Comparison of ENCODE assay signal across 21 mouse cellular contexts in genomic region chr13:97182821-97183220, GRCm38 (mm10). TPM values are rescaled to one million over a fixed set of nuclear protein-coding genes. Genes with fewer than 3 reads are reported as not detected.
DNase-seq lines count a peak whose midpoint lies in the region; ATAC-seq and TF ChIP-seq lines count a peak whose summit lies in the region.
"Had no signal": no experiment of that assay in that cellular context is flagged by ENCODE, and none has a peak within 500 bp of the region (broad histone marks: within the 10 kb centered on the region; RNA-seq: fewer than 3 reads in every experiment).

No protein-coding gene starts in this region.

- H3K9me3 ChIP-seq in intestine, embryonic 16.5 days (ENCODE audit: control insufficient read depth, low read length) = no peaks in the 10 kb centered on the region
- no peaks in the 10 kb centered on the region for H3K9me3 ChIP-seq in intestine, embryonic 15.5 days
- H3K9me3 ChIP-seq in intestine, postnatal 0 days (ENCODE audit: control insufficient read depth) = no peaks in the 10 kb centered on the region
- H3K9me3 ChIP-seq: embryonic facial prominence, embryonic 10.5 days; embryonic facial prominence, embryonic 12.5 days; forebrain, embryonic 13.5 days; forebrain, embryonic 15.5 days had no signal

- no peaks in the 10 kb centered on the region for H3K27me3 ChIP-seq in intestine, embryonic 16.5 days (replicated peaks; ENCODE audit: control insufficient read depth, insufficient read depth, low read length)
- H3K27me3 ChIP-seq in intestine, embryonic 15.5 days (replicated peaks) = no peaks in the 10 kb centered on the region
- no peaks in the 10 kb centered on the region for H3K27me3 ChIP-seq in intestine, postnatal 0 days (replicated peaks; ENCODE audit: control insufficient read depth, insufficient read depth, low read length)
- H3K27me3 ChIP-seq: embryonic facial prominence, embryonic 12.5 days; forebrain, embryonic 13.5 days; forebrain, embryonic 15.5 days had no signal

- peaks cover 10% of the 10 kb centered on the region; the same call in 1 of the 2 replicates for H3K4me1 ChIP-seq in intestine, embryonic 16.5 days (ENCODE audit: control insufficient read depth, insufficient read depth, low read length)
- H3K4me1 ChIP-seq in intestine, embryonic 15.5 days (replicated peaks) = peaks cover 7% of the 10 kb centered on the region
- no peaks in the 10 kb centered on the region; the same call in 1 of the 2 replicates for H3K4me1 ChIP-seq in intestine, postnatal 0 days (replicated peaks; ENCODE audit: control insufficient read depth, insufficient read depth, low read length)
- H3K4me1 ChIP-seq: embryonic facial prominence, embryonic 12.5 days had no signal

- peak; percentile 33 to 55 for DNase-seq in cerebellum, postnatal 14 days
- no peak for DNase-seq in cerebellum, postnatal 4 days (ENCODE audit: low spot score in 2 of 2)
- DNase-seq in left cerebral cortex, postnatal 4 days = peak; percentile 42
- no peak for DNase-seq in left cerebral cortex, postnatal 14 days (ENCODE audit: low spot score in 2 of 2)
- DNase-seq in adrenal gland, postnatal 4 days (ENCODE audit: low spot score in 2 of 2) = no peak
- DNase-seq: adrenal gland, adult 2 months; adrenal gland, postnatal 10 days; adrenal gland, postnatal 25 days; cerebellum, adult 11-12 months; cerebellum, adult 2 months; cerebellum, adult 9-11 months; cerebellum, postnatal 36 days; forebrain, postnatal 0 days had no signal

- H3K9ac ChIP-seq in intestine, embryonic 16.5 days (ENCODE audit: low read depth, low read length) = no peak overlapping the region
- no peak overlapping the region for H3K9ac ChIP-seq in intestine, embryonic 15.5 days
- no peak overlapping the region for H3K9ac ChIP-seq in intestine, postnatal 0 days (ENCODE audit: low read depth, low read length)
- H3K9ac ChIP-seq: embryonic facial prominence, embryonic 12.5 days; forebrain, embryonic 13.5 days; forebrain, embryonic 15.5 days; forebrain, postnatal 0 days had no signal

- H3K4me3 ChIP-seq in intestine, embryonic 16.5 days (ENCODE audit: low read length) = no peak overlapping the region
- no peak overlapping the region for H3K4me3 ChIP-seq in intestine, embryonic 15.5 days (replicated peaks)
- H3K4me3 ChIP-seq in intestine, postnatal 0 days (ENCODE audit: low read depth, low read length) = no peak overlapping the region
- H3K4me3 ChIP-seq: embryonic facial prominence, embryonic 10.5 days; embryonic facial prominence, embryonic 12.5 days; forebrain, embryonic 13.5 days; forebrain, embryonic 15.5 days had no signal

- 77% methylated on average over 4 of the region's 4 CpGs for WGBS in intestine, embryonic 16.5 days
- WGBS in intestine, embryonic 15.5 days = 72% methylated on average over 4 of the region's 4 CpGs
- 80% methylated on average over 4 of the region's 4 CpGs for WGBS in intestine, postnatal 0 days

- peak overlapping the region; percentile 40; the same call in 1 of the 2 replicates for H3K27ac ChIP-seq in intestine, embryonic 16.5 days (ENCODE audit: low read length)
- H3K27ac ChIP-seq in intestine, embryonic 15.5 days = no peak overlapping the region
- H3K27ac ChIP-seq in intestine, postnatal 0 days (ENCODE audit: low read depth, low read length) = peak overlapping the region; percentile 1; the same call in 1 of the 2 replicates
- H3K27ac ChIP-seq: embryonic facial prominence, embryonic 10.5 days; embryonic facial prominence, embryonic 12.5 days; forebrain, embryonic 13.5 days; forebrain, embryonic 15.5 days had no signal

- no peaks in the 10 kb centered on the region for H3K36me3 ChIP-seq in intestine, embryonic 16.5 days (ENCODE audit: control insufficient read depth, insufficient read depth, low read length)
- peaks cover 20% of the 10 kb centered on the region; the same call in 1 of the 2 replicates for H3K36me3 ChIP-seq in intestine, embryonic 15.5 days
- peaks cover 43% of the 10 kb centered on the region for H3K36me3 ChIP-seq in intestine, postnatal 0 days (ENCODE audit: control insufficient read depth, insufficient read depth)
- H3K36me3 ChIP-seq: forebrain, embryonic 15.5 days had no signal

- intact Hi-C loops in left cerebral cortex, postnatal 4 days (cut with DNase I) = no loop called here
- intact Hi-C loops in left cerebral cortex, postnatal 14 days (cut with DNase I) = no loop called here

- H3K4me2 ChIP-seq in intestine, embryonic 16.5 days (ENCODE audit: low read depth, low read length) = no peak overlapping the region
- H3K4me2 ChIP-seq in intestine, embryonic 15.5 days (replicated peaks) = no peak overlapping the region
- H3K4me2 ChIP-seq in intestine, postnatal 0 days (replicated peaks; ENCODE audit: low read depth) = no peak overlapping the region
- H3K4me2 ChIP-seq: embryonic facial prominence, embryonic 12.5 days; forebrain, embryonic 13.5 days; forebrain, embryonic 15.5 days had no signal

- no peak for ATAC-seq in intestine, embryonic 16.5 days
- ATAC-seq in intestine, embryonic 15.5 days = no peak
- no peak for ATAC-seq in intestine, postnatal 0 days
- ATAC-seq: forebrain, embryonic 13.5 days; forebrain, embryonic 15.5 days; forebrain, postnatal 0 days had no signal

- TF ChIP-seq CTCF in intestine, postnatal 0 days (IDR thresholded peaks at IDR 0.05; ENCODE audit: low read depth) = no peak

RNA-seq across cellular contexts. Expression of gene Hexb, which starts 15.3 kb away (rescaled TPM):
- 142 and 184 TPM in 2 replicates for polyA plus RNA-seq in intestine, embryonic 16.5 days (2015; fragmentation: Nextera tagmentation; extraction: Ambion mirVana)
- 93.1 and 94.7 TPM in 2 replicates for polyA plus RNA-seq in intestine, embryonic 15.5 days (2015; fragmentation: Nextera tagmentation; extraction: Ambion mirVana)
- total RNA-seq in left cerebral cortex, postnatal 4 days (2021) = 10 to 100 TPM; 38.9 to 42.2 TPM
- total RNA-seq in left cerebral cortex, postnatal 14 days (2021) = 100 to 1,000 TPM; 104 to 107 TPM
- polyA plus RNA-seq in intestine, postnatal 0 days (2015; fragmentation: Nextera tagmentation; extraction: Ambion mirVana) = 273 and 300 TPM in 2 replicates
- 10 to 100 TPM; 30.8 to 38.7 TPM for total RNA-seq in adrenal gland, postnatal 4 days (2021)

RNA-seq across cellular contexts. Expression of gene Gfm2, which starts 45.1 kb away (rescaled TPM):
- 37.8 and 41.3 TPM in 2 replicates for polyA plus RNA-seq in intestine, embryonic 16.5 days (2015; fragmentation: Nextera tagmentation; extraction: Ambion mirVana)
- polyA plus RNA-seq in intestine, embryonic 15.5 days (2015; fragmentation: Nextera tagmentation; extraction: Ambion mirVana) = 34.6 and 35.7 TPM in 2 replicates
- total RNA-seq in left cerebral cortex, postnatal 4 days (2021) = 10 to 100 TPM; 23.4 to 24.1 TPM
- total RNA-seq in left cerebral cortex, postnatal 14 days (2021) = 10 to 100 TPM; 26.6 to 27.6 TPM
- polyA plus RNA-seq in intestine, postnatal 0 days (2015; fragmentation: Nextera tagmentation; extraction: Ambion mirVana) = 16.8 and 19.0 TPM in 2 replicates
- total RNA-seq in adrenal gland, postnatal 4 days (2021) = 10 to 100 TPM; 30.9 to 33.9 TPM

RNA-seq across cellular contexts. Expression of gene Nsa2, which starts 45.1 kb away (rescaled TPM):
- polyA plus RNA-seq in intestine, embryonic 16.5 days (2015; fragmentation: Nextera tagmentation; extraction: Ambion mirVana) = 47.9 and 51.2 TPM in 2 replicates
- 54.5 and 58.9 TPM in 2 replicates for polyA plus RNA-seq in intestine, embryonic 15.5 days (2015; fragmentation: Nextera tagmentation; extraction: Ambion mirVana)
- 10 to 100 TPM; 71.6 to 76.4 TPM for total RNA-seq in left cerebral cortex, postnatal 4 days (2021)
- 10 to 100 TPM; 38.2 to 44.6 TPM for total RNA-seq in left cerebral cortex, postnatal 14 days (2021)
- 58.1 and 64.0 TPM in 2 replicates for polyA plus RNA-seq in intestine, postnatal 0 days (2015; fragmentation: Nextera tagmentation; extraction: Ambion mirVana)
- total RNA-seq in adrenal gland, postnatal 4 days (2021) = 100 to 1,000 TPM; 104 to 107 TPM

RNA-seq across cellular contexts. Expression of gene Enc1, which starts 58.1 kb away (rescaled TPM):
- polyA plus RNA-seq in intestine, embryonic 16.5 days (2015; fragmentation: Nextera tagmentation; extraction: Ambion mirVana) = 5.8 and 6.1 TPM in 2 replicates
- 6.0 and 6.1 TPM in 2 replicates for polyA plus RNA-seq in intestine, embryonic 15.5 days (2015; fragmentation: Nextera tagmentation; extraction: Ambion mirVana)
- 100 to 1,000 TPM; 740 to 833 TPM for total RNA-seq in left cerebral cortex, postnatal 4 days (2021)
- 100 to 1,000 TPM; 482 to 522 TPM for total RNA-seq in left cerebral cortex, postnatal 14 days (2021)
- polyA plus RNA-seq in intestine, postnatal 0 days (2015; fragmentation: Nextera tagmentation; extraction: Ambion mirVana) = 2.3 and 2.6 TPM in 2 replicates
- 10 to 100 TPM; 12.8 to 12.9 TPM for total RNA-seq in adrenal gland, postnatal 4 days (2021)
- total RNA-seq: MEL had no signal

Comparison
In these comparisons a context has a peak if more than half of its experiments do, and no peak if none do; other contexts are left out.
1. DNase-seq: peak in cerebellum, postnatal 14 days (2 of 2) and left cerebral cortex, postnatal 4 days (single experiment); none in cerebellum, postnatal 4 days (0 of 2), left cerebral cortex, postnatal 14 days (0 of 2) and adrenal gland, postnatal 4 days (0 of 2).